Mouse (Mus musculus): ENCODE results near the gene Rb1. TPM values are rescaled to one million over a fixed set of nuclear protein-coding genes. Genes with fewer than 3 reads are reported as not detected.

Rb1 gene
- total and polyA plus RNA-seq, 3 experiments: 6.3 to 13.2 TPM; not detected in 1

- 0 out of 2 replicates have a peak, but pooled peaks cover 2% of the 10 kb centered on the region for H3K79me2 ChIP-seq (ENCODE audit: control insufficient read depth, insufficient read depth, low read length, poor library complexity)
- no peaks in the 10 kb centered on the region for H3K27me3 ChIP-seq (ENCODE audit: control insufficient read depth in 1 of 2, insufficient read depth in 2 of 2, low read length in 2 of 2)
- peak overlapping the region; percentile 50 for H3K27ac ChIP-seq (ENCODE audit: control insufficient read depth, low read depth, low read length)
- peak overlapping the region; percentile 18 for H3K9ac ChIP-seq (ENCODE audit: control insufficient read depth, low read depth, low read length, poor library complexity, severe bottlenecking)
- DNase-seq (ENCODE audit: low read depth, low spot score): peak; percentile 70
- peak; percentile 25 for TF ChIP-seq SIN3A (IDR thresholded peaks at IDR 0.05; ENCODE audit: low read length)
- TF ChIP-seq GABPA (IDR thresholded peaks at IDR 0.05; ENCODE audit: low read depth, low read length): no peak
- peak; percentile 65 for TF ChIP-seq TCF12 (IDR thresholded peaks at IDR 0.05; ENCODE audit: low read depth, low read length)
- TF ChIP-seq SMC3 (IDR thresholded peaks at IDR 0.05; ENCODE audit: low read depth, low read length): no peak
- no peak for TF ChIP-seq POLR2AphosphoS5 (IDR thresholded peaks at IDR 0.05; ENCODE audit: borderline replicate concordance, low read depth, low read length)
- no peak for TF ChIP-seq USF1 (IDR thresholded peaks at IDR 0.05; ENCODE audit: low read depth, low read length)
- no peak for TF ChIP-seq CHD2 (IDR thresholded peaks at IDR 0.05; ENCODE audit: low read length)
- peak; percentile 73 for TF ChIP-seq MXI1 (IDR thresholded peaks at IDR 0.05; ENCODE audit: low read depth, low read length)
- TF ChIP-seq BHLHE40 (IDR thresholded peaks at IDR 0.05; ENCODE audit: borderline replicate concordance, low read depth, low read length): peak; percentile 28; the same call in 1 of the 2 replicates
- TF ChIP-seq MYB (IDR thresholded peaks at IDR 0.05; ENCODE audit: low read depth, low read length): no peak
- no peak for TF ChIP-seq JUND (IDR thresholded peaks at IDR 0.05; ENCODE audit: low read depth, low read length)
- TF ChIP-seq TAL1 (IDR thresholded peaks at IDR 0.05; ENCODE audit: low read length): peak; percentile 34; the same call in 1 of the 2 replicates
- peak; percentile 84 for TF ChIP-seq GATA1 (IDR thresholded peaks at IDR 0.05; ENCODE audit: low read depth, low read length)
- TF ChIP-seq ETS1 (IDR thresholded peaks at IDR 0.05; ENCODE audit: low read depth, low read length): peak; percentile 71
- no peak for TF ChIP-seq USF2 (IDR thresholded peaks at IDR 0.05; ENCODE audit: borderline replicate concordance in 1 of 2, insufficient read depth in 1 of 2, low read depth in 1 of 2, low read length in 2 of 2)
- TF ChIP-seq MAX (IDR thresholded peaks at IDR 0.05; ENCODE audit: low read length): no peak
- TF ChIP-seq HCFC1 (IDR thresholded peaks at IDR 0.05; ENCODE audit: low read depth, low read length): 0 out of 2 replicates have a peak, but pooled peaks have one; percentile 12
- TF ChIP-seq ELF1 (IDR thresholded peaks at IDR 0.05; ENCODE audit: low read depth, low read length): peak; percentile 49; the same call in 1 of the 2 replicates
- no peak for TF ChIP-seq POLR2A (IDR thresholded peaks at IDR 0.05; ENCODE audit: control insufficient read depth in 1 of 2, insufficient read depth in 1 of 2, low read depth in 1 of 2, low read length in 2 of 2, poor library complexity in 1 of 2)
- TF ChIP-seq RCOR1 (IDR thresholded peaks at IDR 0.05; ENCODE audit: low read depth, low read length): peak; percentile 74
- no peak for TF ChIP-seq NELFE (IDR thresholded peaks at IDR 0.05; ENCODE audit: low read depth, low read length)
- TF ChIP-seq UBTF (IDR thresholded peaks at IDR 0.05; ENCODE audit: borderline replicate concordance, insufficient read depth, low read depth, low read length): no peak
- TF ChIP-seq CTCF (IDR thresholded peaks at IDR 0.05 in 2 of 3, conservative IDR thresholded peaks at IDR 0.05 in 1 of 3; ENCODE audit: control insufficient read depth in 1 of 3, insufficient read depth in 1 of 3, low read depth in 2 of 3, low read length in 3 of 3, poor library complexity in 1 of 3, severe bottlenecking in 1 of 3): no peak
- no peak for TF ChIP-seq ZNF384 (IDR thresholded peaks at IDR 0.05; ENCODE audit: low read depth, low read length)
- no peak for TF ChIP-seq E2F4 (IDR thresholded peaks at IDR 0.05; ENCODE audit: borderline replicate concordance, low read depth, low read length)
- TF ChIP-seq RAD21 (IDR thresholded peaks at IDR 0.05; ENCODE audit: low read depth, low read length): no peak
- TF ChIP-seq MAZ (IDR thresholded peaks at IDR 0.05; ENCODE audit: low read depth, low read length): no peak; the same call in 1 of the 2 replicates
- no peak for TF ChIP-seq NRF1 (IDR thresholded peaks at IDR 0.05; ENCODE audit: insufficient read depth, low read depth, low read length, poor library complexity, severe bottlenecking)
- TF ChIP-seq EP300 (IDR thresholded peaks at IDR 0.05; ENCODE audit: low read depth in 1 of 2, low read length in 2 of 2): peak; percentile 77 to 86
- TF ChIP-seq TBP (IDR thresholded peaks at IDR 0.05; ENCODE audit: low read depth, low read length): no peak
- no peak for TF ChIP-seq KAT2A (conservative IDR thresholded peaks at IDR 0.05; ENCODE audit: low read depth, low read length)
- no peak for TF ChIP-seq ZMIZ1 (IDR thresholded peaks at IDR 0.05; ENCODE audit: low read depth, low read length)
- H3K4me1 ChIP-seq (ENCODE audit: control insufficient read depth in 1 of 2, insufficient read depth in 2 of 2, low read length in 2 of 2): peaks cover 17 to 25% of the 10 kb centered on the region in 2 experiments
- H3K36me3 ChIP-seq (ENCODE audit: control insufficient read depth in 1 of 2, insufficient read depth in 2 of 2, low read length in 2 of 2): peaks cover 6 to 20% of the 10 kb centered on the region in 2 experiments
- peak overlapping the region; percentile 35 to 36 for H3K4me3 ChIP-seq (ENCODE audit: control insufficient read depth in 1 of 2, insufficient read depth in 1 of 2, low read depth in 2 of 2, low read length in 2 of 2)
- H3K9me3 ChIP-seq (replicated peaks; ENCODE audit: insufficient read depth, low read length): no peaks in the 10 kb centered on the region
Measured at GRCm38 (mm10) chr14:73370078-73370670, 44.6 kb upstream of the Rb1 start.

Measured in MEL (cell line).